Mouse (Mus musculus) stomach, embryonic 14.5 days (tissue): ENCODE measurements around the gene Gng2. TPM values are rescaled to one million over a fixed set of nuclear protein-coding genes. Genes with fewer than 3 reads are reported as not detected.

Source experiments
- ATAC-seq: fragments of 200-750 bp; cut with Nextera tagmentation; 2 replicates; pipeline ENCODE4 v1.8.0; 2017; ENCODE audit warnings: low read depth, moderate TSS enrichment; ENCODE audit not compliant: insufficient number of reproducible peaks, insufficient read depth, low FRiP score
- H3K27ac ChIP-seq: fragments of 300-500 bp; sonication (generic); 2 replicates; pipeline ENCODE4 v1.5.1; 2014; ENCODE audit warnings: mild to moderate bottlenecking, low read length, moderate library complexity, mixed read lengths
- H3K27me3 ChIP-seq: fragments of 300-500 bp; sonication (generic); 2 replicates; pipeline ENCODE4 v1.6.1; 2014; ENCODE audit warnings: low read length, control low read depth, mixed read lengths; ENCODE audit not compliant: control insufficient read depth, insufficient read depth
- H3K36me3 ChIP-seq: fragments of 300-500 bp; sonication (generic); 2 replicates; pipeline ENCODE4 v1.6.1; 2014; ENCODE audit warnings: mild to moderate bottlenecking, control low read depth, low read length, moderate library complexity, mixed read lengths; ENCODE audit not compliant: control insufficient read depth, insufficient read depth
- H3K4me1 ChIP-seq: fragments of 300-500 bp; sonication (generic); 2 replicates; pipeline ENCODE4 v1.6.1; 2014; ENCODE audit warnings: low read length, control low read depth, mixed read lengths; ENCODE audit not compliant: control insufficient read depth, insufficient read depth
- H3K4me2 ChIP-seq: fragments of 300-500 bp; sonication (generic); replicated peaks from 2 replicates; pipeline ENCODE4 v1.6.1; 2014; ENCODE audit warnings: low read depth, low read length, control low read depth
- H3K4me3 ChIP-seq: fragments of 300-500 bp; sonication (generic); 2 replicates; pipeline ENCODE4 v1.5.1; 2014; ENCODE audit warnings: low read depth, low read length, control low read depth
- H3K9ac ChIP-seq: fragments of 300-500 bp; sonication (generic); replicated peaks from 2 replicates; pipeline ENCODE4 v1.6.1; 2014; ENCODE audit warnings: low read depth, mild to moderate bottlenecking, control low read depth, low read length, moderate library complexity, mixed read lengths
- H3K9me3 ChIP-seq: fragments of 300-500 bp; sonication (generic); 2 replicates; pipeline ENCODE4 v1.6.1; 2016; ENCODE audit warnings: low read depth, low read length, control low read depth; ENCODE audit not compliant: control insufficient read depth
- WGBS: fragments of 180-500 bp; shearing (Covaris S2); extraction: QIAGEN DNeasy Blood & Tissue Kit; methylation state at CpG from one replicate; pipeline ENCODE4 v1.1.7; 2014; 5-methylcytosine and 5-hydroxymethylcytosine counted together
- polyA plus RNA-seq: library from polyadenylated mRNA; unstranded; fragments of >200 nt; fragmentation: Nextera tagmentation; extraction: Ambion mirVana; gene quantifications from 2 replicates; pipeline ENCODE4 v1.2.1, GENCODE M21; 2014

Gng2 gene
- polyA plus RNA-seq, 1 experiment from 2014 or later, result 72.5 TPM

- Histone ChIP-seq H3K4me2 (no peak overlapping the region), H3K9ac (no peak overlapping the region), H3K9me3 (no peaks in the 10 kb centered on the region), H3K36me3 (no peaks in the 10 kb centered on the region), H3K4me3 (no peak overlapping the region), H3K27ac (0 out of 2 replicates have a peak overlapping the region, but pooled peaks have one; percentile 15), H3K27me3 (no peaks in the 10 kb centered on the region), H3K4me1 (peaks cover 21% of the 10 kb centered on the region; the same call in 1 of the 2 replicates)
- ATAC-seq, result no peak
- WGBS, result 51% methylated on average over 3 of the region's 3 CpGs
Observed at GRCm38 (mm10) chr14:19970845-19971244, 6.6 kb downstream of the Gng2 start.

- no peaks in the 10 kb centered on the region for H3K36me3 ChIP-seq
- no peak overlapping the region for H3K9ac ChIP-seq
- no peaks in the 10 kb centered on the region for H3K9me3 ChIP-seq
- H3K27me3 ChIP-seq, result no peaks in the 10 kb centered on the region
- WGBS, result 84% methylated on average over 6 of the region's 6 CpGs
- 0 out of 2 replicates have a peak overlapping the region, but pooled peaks have one; percentile 15 for H3K27ac ChIP-seq
- H3K4me1 ChIP-seq, result peaks cover 21% of the 10 kb centered on the region; the same call in 1 of the 2 replicates
- no peak overlapping the region for H3K4me2 ChIP-seq
- no peak for ATAC-seq
- no peak overlapping the region for H3K4me3 ChIP-seq
Observed at GRCm38 (mm10) chr14:19970106-19970785, 7.2 kb downstream of the Gng2 start.

GRCm38 (mm10) chr14:19969566-19969965 lies 7.9 kb downstream of the Gng2 start:
- WGBS, result 78% methylated on average over 1 of the region's 1 CpGs
- ATAC-seq, result no peak
- no peak overlapping the region for H3K4me3 ChIP-seq
- no peaks in the 10 kb centered on the region for H3K9me3 ChIP-seq
- no peaks in the 10 kb centered on the region for H3K36me3 ChIP-seq
- H3K27ac ChIP-seq, result no peak overlapping the region
- H3K27me3 ChIP-seq, result no peaks in the 10 kb centered on the region
- H3K4me1 ChIP-seq, result peaks cover 16% of the 10 kb centered on the region; the same call in 1 of the 2 replicates
- no peak overlapping the region for H3K9ac ChIP-seq
- no peak overlapping the region for H3K4me2 ChIP-seq

GRCm38 (mm10) chr14:19969011-19969521 lies 8.4 kb downstream of the Gng2 start:
- Histone ChIP-seq H3K36me3 (no peaks in the 10 kb centered on the region), H3K27ac (no peak overlapping the region), H3K4me2 (no peak overlapping the region), H3K4me3 (no peak overlapping the region), H3K27me3 (no peaks in the 10 kb centered on the region), H3K9me3 (no peaks in the 10 kb centered on the region), H3K9ac (no peak overlapping the region), H3K4me1 (peaks cover 13% of the 10 kb centered on the region; the same call in 1 of the 2 replicates)
- WGBS, result 60% methylated on average over 5 of the region's 5 CpGs
- no peak for ATAC-seq

- no peak for ATAC-seq
Observed at GRCm38 (mm10) chr14:19968321-19969010, 9.0 kb downstream of the Gng2 start.

GRCm38 (mm10) chr14:19967482-19967881 lies 9.9 kb downstream of the Gng2 start:
- Histone ChIP-seq H3K27ac (no peak overlapping the region), H3K4me2 (no peak overlapping the region), H3K9me3 (no peaks in the 10 kb centered on the region), H3K9ac (no peak overlapping the region), H3K36me3 (no peaks in the 10 kb centered on the region), H3K4me3 (no peak overlapping the region), H3K4me1 (peaks cover 13% of the 10 kb centered on the region; the same call in 1 of the 2 replicates), H3K27me3 (no peaks in the 10 kb centered on the region)
- no peak for ATAC-seq
- 51% methylated on average over 8 of the region's 8 CpGs for WGBS

More at GRCm38 (mm10) chr14:19968321-19969010, 9.0 kb downstream of the Gng2 start:
- 76% methylated on average over 7 of the region's 7 CpGs for WGBS
- peaks cover 13% of the 10 kb centered on the region; the same call in 1 of the 2 replicates for H3K4me1 ChIP-seq
- H3K27ac ChIP-seq, result no peak overlapping the region
- no peak overlapping the region for H3K9ac ChIP-seq
- no peak overlapping the region for H3K4me3 ChIP-seq
- H3K9me3 ChIP-seq, result no peaks in the 10 kb centered on the region
- no peaks in the 10 kb centered on the region for H3K36me3 ChIP-seq
- no peaks in the 10 kb centered on the region for H3K27me3 ChIP-seq
- H3K4me2 ChIP-seq, result no peak overlapping the region

- Histone ChIP-seq H3K4me2 (no peak overlapping the region), H3K4me3 (no peak overlapping the region), H3K9me3 (no peaks in the 10 kb centered on the region), H3K4me1 (0 out of 2 replicates have a peak, but pooled peaks cover 6% of the 10 kb centered on the region), H3K27me3 (no peaks in the 10 kb centered on the region), H3K36me3 (no peaks in the 10 kb centered on the region), H3K9ac (no peak overlapping the region), H3K27ac (no peak overlapping the region)
- WGBS, result 36% methylated on average over 5 of the region's 5 CpGs
- peak; percentile 72; the same call in 1 of the 2 replicates for ATAC-seq
Observed at GRCm38 (mm10) chr14:19963961-19964505, 13.4 kb downstream of the Gng2 start.
